Mouse (Mus musculus) ovary, adult 18-20 months (tissue): Measurements from ENCODE around the gene Tcn2.
"Not testable (repeated sequence)": the region's sequence is repeated elsewhere in the genome, so short reads cannot be mapped to it uniquely, and the experiment has no call there.

Experiments used
- DNase-seq: peaks from one replicate; pipeline ENCODE4 v3.0.0; 2022; ENCODE audit warnings: low spot score, mixed read lengths

Tcn2 gene

GRCm38 (mm10) chr11:3930019-3930418 lies 1.9 kb downstream of the Tcn2 start:
- no peak for DNase-seq

- DNase-seq, result no peak
Measured at GRCm38 (mm10) chr11:3925916-3926315, 6.0 kb downstream of the Tcn2 start.

- no peak for DNase-seq
Measured at GRCm38 (mm10) chr11:3922731-3923130, 9.2 kb downstream of the Tcn2 start.

GRCm38 (mm10) chr11:3922115-3922514 lies 9.8 kb downstream of the Tcn2 start:
- DNase-seq, result no peak

- DNase-seq, result no peak
Measured at GRCm38 (mm10) chr11:3921281-3921850, 10.6 kb downstream of the Tcn2 start.

- no peak for DNase-seq
Measured at GRCm38 (mm10) chr11:3920476-3920875, 11.5 kb downstream of the Tcn2 start.

GRCm38 (mm10) chr11:3918738-3919137 lies 13.2 kb downstream of the Tcn2 start:
- no peak for DNase-seq

GRCm38 (mm10) chr11:3914109-3914840 lies 17.7 kb downstream of the Tcn2 start, which contains the start of gene Slc35e4:
Gene Slc35e4 (minus strand): TSS chr11:3914664.
- DNase-seq, result peak; percentile 49

- peak; percentile 89 for DNase-seq
Measured at GRCm38 (mm10) chr11:3913316-3914108, 18.4 kb downstream of the Tcn2 start.

GRCm38 (mm10) chr11:3912875-3913271 lies 19.1 kb downstream of the Tcn2 start:
- DNase-seq, result no peak

GRCm38 (mm10) chr11:3912100-3912874 lies 19.7 kb downstream of the Tcn2 start:
- DNase-seq, result no peak

- DNase-seq, result not testable (repeated sequence)
Measured at GRCm38 (mm10) chr11:3911440-3911839, 20.5 kb downstream of the Tcn2 start.

- DNase-seq, result no peak
Measured at GRCm38 (mm10) chr11:3910513-3911310, 21.2 kb downstream of the Tcn2 start.

GRCm38 (mm10) chr11:3909236-3909635 lies 22.7 kb downstream of the Tcn2 start:
- DNase-seq, result no peak

- DNase-seq, result no peak
Measured at GRCm38 (mm10) chr11:3905446-3905845, 26.5 kb downstream of the Tcn2 start.

- no peak for DNase-seq
Measured at GRCm38 (mm10) chr11:3904673-3905072, 27.3 kb downstream of the Tcn2 start.

- peak; percentile 79 for DNase-seq
Measured at GRCm38 (mm10) chr11:3903046-3903445, 28.9 kb downstream of the Tcn2 start.

- no peak for DNase-seq
Measured at GRCm38 (mm10) chr11:3902516-3902915, 29.4 kb downstream of the Tcn2 start.

- DNase-seq, result no peak
Measured at GRCm38 (mm10) chr11:3900296-3900695, 31.7 kb downstream of the Tcn2 start.

GRCm38 (mm10) chr11:3895933-3896332 lies 36.0 kb downstream of the Tcn2 start:
- no peak for DNase-seq

GRCm38 (mm10) chr11:3895458-3895857 lies 36.5 kb downstream of the Tcn2 start:
- no peak for DNase-seq
